Mouse (Mus musculus): ENCODE data around the gene Prex1.

DNA sequence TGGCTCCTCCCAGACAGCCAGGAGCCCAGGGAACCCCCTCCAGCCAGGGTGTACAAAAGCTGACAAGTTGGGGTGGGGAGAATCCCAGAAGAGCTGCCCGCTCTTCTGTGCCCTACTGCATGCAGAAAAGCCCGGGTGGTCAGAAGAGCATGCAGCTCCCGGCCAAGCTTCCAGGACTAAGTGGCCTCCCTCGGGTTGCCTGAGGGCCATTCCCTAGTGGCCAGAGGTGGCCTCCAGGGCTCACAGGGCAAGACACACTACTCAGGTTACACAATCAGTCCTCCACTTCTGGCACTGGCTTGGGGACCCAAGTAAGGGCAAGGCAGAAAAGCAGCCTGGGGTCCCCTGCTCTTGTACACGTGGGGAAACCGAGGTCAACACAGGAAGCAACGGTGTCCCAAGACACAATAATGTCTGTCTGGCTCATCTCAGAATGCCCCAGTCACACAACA is 1.9 kb downstream of the Prex1 start:
- TF ChIP-seq GATA1 (IDR thresholded peaks at IDR 0.05; ENCODE audit: low read length) (no peak), TAL1 (IDR thresholded peaks at IDR 0.05; ENCODE audit: low read length) (no peak)

All from erythroblast, embryonic 14.5 days (primary cell).